Mouse (Mus musculus) MEL (cell line): Measurements from ENCODE around the gene Mgst3. TPM values are rescaled to one million over a fixed set of nuclear protein-coding genes. Genes with fewer than 3 reads are reported as not detected.

Experiments used
- DNase-seq: peaks from one replicate; pipeline ENCODE4 v3.0.0; 2011; ENCODE audit warnings: low read depth, low spot score
- H3K27ac ChIP-seq: 2 replicates; pipeline ENCODE4 v1.5.1; 2012; ENCODE audit warnings: low read depth, mild to moderate bottlenecking, control low read depth, low read length, moderate library complexity; ENCODE audit not compliant: control insufficient read depth
- H3K27me3 ChIP-seq, 2 experiments: fragments of 150-350 bp in 1 of 2; sonication (generic) in 1 of 2; 2 replicates each; pipeline ENCODE4 v1.6.1; 2012; ENCODE audit warnings: low read length in 2 of 2, mild to moderate bottlenecking in 2 of 2, improper control_type of control experiment in 1 of 2, moderate library complexity in 1 of 2; ENCODE audit not compliant: insufficient read depth in 2 of 2, control insufficient read depth in 1 of 2
- H3K36me3 ChIP-seq, 2 experiments: 2 replicates each; pipeline ENCODE4 v1.6.1; 2012 to 2014; ENCODE audit warnings: low read length in 2 of 2, improper control_type of control experiment in 1 of 2, inconsistent platforms in 1 of 2, mild to moderate bottlenecking in 1 of 2; ENCODE audit not compliant: insufficient read depth in 2 of 2, control insufficient read depth in 1 of 2
- H3K4me1 ChIP-seq, 2 experiments: fragments of 150-350 bp in 1 of 2; sonication (generic) in 1 of 2; 2 replicates each; pipeline ENCODE4 v1.6.1; 2012; ENCODE audit warnings: low read length in 2 of 2, improper control_type of control experiment in 1 of 2, mild to moderate bottlenecking in 1 of 2; ENCODE audit not compliant: insufficient read depth in 2 of 2, control insufficient read depth in 1 of 2
- H3K4me3 ChIP-seq, 2 experiments: fragments of 150-350 bp in 1 of 2; sonication (generic) in 1 of 2; 2 replicates each; pipeline ENCODE4 v1.5.1; 2012; ENCODE audit warnings: low read depth in 2 of 2, low read length in 2 of 2, mild to moderate bottlenecking in 2 of 2, moderate library complexity in 2 of 2, control low read depth in 1 of 2, improper control_type of control experiment in 1 of 2; ENCODE audit not compliant: control insufficient read depth in 1 of 2, insufficient read depth in 1 of 2
- H3K79me2 ChIP-seq: 2 replicates; pipeline ENCODE4 v1.6.1; 2012; ENCODE audit warnings: mild to moderate bottlenecking, low read length, moderate library complexity; ENCODE audit not compliant: control insufficient read depth, poor library complexity, insufficient read depth
- H3K9ac ChIP-seq: 2 replicates; pipeline ENCODE4 v1.6.1; 2012; ENCODE audit warnings: low read depth, mild to moderate bottlenecking, control low read depth, low read length, moderate library complexity; ENCODE audit not compliant: control insufficient read depth, poor library complexity, severe bottlenecking
- H3K9me3 ChIP-seq: fragments of 150-350 bp; sonication (generic); replicated peaks from 2 replicates; pipeline ENCODE4 v1.6.1; 2012; ENCODE audit warnings: mild to moderate bottlenecking, low read length, improper control_type of control experiment, moderate library complexity; ENCODE audit not compliant: insufficient read depth
- BHLHE40 ChIP-seq: IDR thresholded peaks from 2 replicates; pipeline ENCODE4 v1.6.1; 2012; ENCODE audit warnings: low read depth, mild to moderate bottlenecking, inconsistent platforms, low read length, improper control_type of control experiment, borderline replicate concordance
- CHD1 ChIP-seq: IDR thresholded peaks from 2 replicates; pipeline ENCODE4 v1.6.1; 2012; ENCODE audit warnings: low read depth, mild to moderate bottlenecking, inconsistent platforms, low read length, improper control_type of control experiment
- CHD2 ChIP-seq: IDR thresholded peaks from 2 replicates; pipeline ENCODE4 v1.6.1; 2011; ENCODE audit warnings: low read length, improper control_type of control experiment
- CTCF ChIP-seq, 3 experiments: IDR thresholded peaks in 2 of 3; conservative IDR thresholded peaks in 1 of 3; 2 replicates each; pipeline ENCODE4 v1.5.1; 2011 to 2012; ENCODE audit warnings: low read length in 3 of 3, low read depth in 2 of 3, mild to moderate bottlenecking in 2 of 3, improper control_type of control experiment in 1 of 3, inconsistent platforms in 1 of 3, mixed read lengths in 1 of 3, moderate library complexity in 1 of 3; ENCODE audit not compliant: control insufficient read depth in 1 of 3, insufficient read depth in 1 of 3, poor library complexity in 1 of 3, severe bottlenecking in 1 of 3
- E2F4 ChIP-seq: IDR thresholded peaks from 2 replicates; pipeline ENCODE4 v1.6.1; 2011; ENCODE audit warnings: low read depth, low read length, improper control_type of control experiment, borderline replicate concordance
- EP300 ChIP-seq, 2 experiments: IDR thresholded peaks; 2 replicates each; pipeline ENCODE4 v1.6.1; 2011; ENCODE audit warnings: improper control_type of control experiment in 2 of 2, low read length in 2 of 2, low read depth in 1 of 2, mild to moderate bottlenecking in 1 of 2
- GABPA ChIP-seq: IDR thresholded peaks from 2 replicates; pipeline ENCODE4 v1.6.1; 2012; ENCODE audit warnings: low read depth, mild to moderate bottlenecking, inconsistent platforms, low read length, improper control_type of control experiment, moderate library complexity
- GATA1 ChIP-seq: IDR thresholded peaks from 2 replicates; pipeline ENCODE4 v1.6.1; 2011; ENCODE audit warnings: low read depth, low read length, improper control_type of control experiment
- JUND ChIP-seq: IDR thresholded peaks from 2 replicates; pipeline ENCODE4 v1.6.1; 2011; ENCODE audit warnings: low read depth, mild to moderate bottlenecking, improper control_type of control experiment, low read length
- KAT2A ChIP-seq: conservative IDR thresholded peaks from 2 replicates; pipeline ENCODE4 v1.6.1; 2012; ENCODE audit warnings: low read depth, low read length, improper control_type of control experiment, inconsistent platforms
- MAFK ChIP-seq: IDR thresholded peaks from 2 replicates; pipeline ENCODE4 v1.6.1; 2011; ENCODE audit warnings: low read depth, mild to moderate bottlenecking, low read length, improper control_type of control experiment, borderline replicate concordance
- MAZ ChIP-seq: IDR thresholded peaks from 2 replicates; pipeline ENCODE4 v1.6.1; 2012; ENCODE audit warnings: low read depth, mild to moderate bottlenecking, inconsistent platforms, low read length, improper control_type of control experiment
- MEF2A ChIP-seq: IDR thresholded peaks from 2 replicates; pipeline ENCODE4 v1.6.1; 2014; ENCODE audit warnings: low read depth, mild to moderate bottlenecking, inconsistent platforms, low read length, improper control_type of control experiment; ENCODE audit not compliant: poor library complexity, insufficient replicate concordance, severe bottlenecking; ENCODE audit errors: extremely low read depth
- MXI1 ChIP-seq: IDR thresholded peaks from 2 replicates; pipeline ENCODE4 v1.6.1; 2011; ENCODE audit warnings: mild to moderate bottlenecking, low read depth, low read length, improper control_type of control experiment
- MYB ChIP-seq: IDR thresholded peaks from 2 replicates; pipeline ENCODE4 v1.6.1; 2011; ENCODE audit warnings: mild to moderate bottlenecking, low read depth, low read length, improper control_type of control experiment
- NELFE ChIP-seq: IDR thresholded peaks from 2 replicates; pipeline ENCODE4 v1.6.1; 2011; ENCODE audit warnings: low read depth, low read length, improper control_type of control experiment
- NRF1 ChIP-seq: IDR thresholded peaks from 2 replicates; pipeline ENCODE4 v1.6.1; 2014; ENCODE audit warnings: low read depth, mild to moderate bottlenecking, inconsistent platforms, low read length, improper control_type of control experiment, moderate library complexity; ENCODE audit not compliant: poor library complexity, insufficient read depth, severe bottlenecking
- POLR2A ChIP-seq, 2 experiments: IDR thresholded peaks; 2 replicates each; pipeline ENCODE4 v1.6.1; 2011 to 2012; ENCODE audit warnings: low read length in 2 of 2, mild to moderate bottlenecking in 2 of 2, control low read depth in 1 of 2, improper control_type of control experiment in 1 of 2, low read depth in 1 of 2, moderate library complexity in 1 of 2; ENCODE audit not compliant: control insufficient read depth in 1 of 2, insufficient read depth in 1 of 2, poor library complexity in 1 of 2
- POLR2AphosphoS2 ChIP-seq: IDR thresholded peaks from 2 replicates; pipeline ENCODE4 v1.6.1; 2011; ENCODE audit warnings: low read length, improper control_type of control experiment
- POLR2AphosphoS5 ChIP-seq: IDR thresholded peaks from 2 replicates; pipeline ENCODE4 v1.6.1; 2012; ENCODE audit warnings: low read depth, borderline replicate concordance, mild to moderate bottlenecking, inconsistent platforms, low read length, moderate library complexity, mixed read lengths
- RCOR1 ChIP-seq: IDR thresholded peaks from 2 replicates; pipeline ENCODE4 v1.6.1; 2012; ENCODE audit warnings: low read depth, mild to moderate bottlenecking, inconsistent platforms, low read length, improper control_type of control experiment
- SIN3A ChIP-seq: IDR thresholded peaks from 2 replicates; pipeline ENCODE4 v1.6.1; 2012; ENCODE audit warnings: low read length, improper control_type of control experiment, inconsistent platforms
- TAL1 ChIP-seq: IDR thresholded peaks from 2 replicates; pipeline ENCODE4 v1.6.1; 2012; ENCODE audit warnings: mild to moderate bottlenecking, inconsistent platforms, low read length, moderate library complexity, mixed read lengths
- TBP ChIP-seq: IDR thresholded peaks from 2 replicates; pipeline ENCODE4 v1.8.0; 2011; ENCODE audit warnings: low read depth, low read length, improper control_type of control experiment
- UBTF ChIP-seq: IDR thresholded peaks from 2 replicates; pipeline ENCODE4 v1.6.1; 2012; ENCODE audit warnings: low read depth, mild to moderate bottlenecking, inconsistent platforms, low read length, improper control_type of control experiment, moderate library complexity, borderline replicate concordance; ENCODE audit not compliant: insufficient read depth
- USF1 ChIP-seq: IDR thresholded peaks from 2 replicates; pipeline ENCODE4 v1.6.1; 2014; ENCODE audit warnings: low read depth, mild to moderate bottlenecking, inconsistent platforms, low read length, improper control_type of control experiment, moderate library complexity
- ZC3H11A ChIP-seq: IDR thresholded peaks from 2 replicates; pipeline ENCODE4 v1.6.1; 2012; ENCODE audit warnings: low read depth, mild to moderate bottlenecking, inconsistent platforms, low read length, improper control_type of control experiment
- ZKSCAN1 ChIP-seq: IDR thresholded peaks from 2 replicates; pipeline ENCODE4 v1.6.1; 2012; ENCODE audit warnings: low read depth, mild to moderate bottlenecking, inconsistent platforms, low read length, improper control_type of control experiment, moderate library complexity
- ZMIZ1 ChIP-seq: IDR thresholded peaks from 2 replicates; pipeline ENCODE4 v1.6.1; 2012; ENCODE audit warnings: low read depth, mild to moderate bottlenecking, inconsistent platforms, low read length, improper control_type of control experiment, moderate library complexity
- ZNF384 ChIP-seq: IDR thresholded peaks from 2 replicates; pipeline ENCODE4 v1.6.1; 2012; ENCODE audit warnings: low read depth, mild to moderate bottlenecking, inconsistent platforms, low read length, improper control_type of control experiment
- polyA plus RNA-seq, 2 experiments: library from polyadenylated mRNA; stranded (reverse) in 1 of 2; unstranded in 1 of 2; fragments of >175 nt in 1 of 2; fragments of >200 nt in 1 of 2; gene quantifications; 2 replicates each; pipeline versions ENCODE4 v1.2.1 to v1.2.4; 2012; ENCODE audit warnings: low replicate concordance in 2 of 2, low read depth in 1 of 2; ENCODE audit not compliant: insufficient read length in 2 of 2, insufficient read depth in 1 of 2, missing spikeins in 1 of 2
- total RNA-seq: library from RNA; depleted of rRNA; stranded (reverse); fragments of 300-350 nt; gene quantifications from 2 replicates; pipeline ENCODE4 v1.2.3, GENCODE M21; 2012

Mgst3 gene
- total and polyA plus RNA-seq, 3 experiments: 17.0 to 33.2 TPM; not detected in 1

GRCm38 (mm10) chr1:167425572-167425971 lies 31.9 kb upstream of the Mgst3 start:
- no peaks in the 10 kb centered on the region; a peak in 1 of 4 replicates for H3K27me3 ChIP-seq
- H3K79me2 ChIP-seq: no peaks in the 10 kb centered on the region
- H3K4me3 ChIP-seq: no peak overlapping the region
- no peak for DNase-seq
- H3K4me1 ChIP-seq: no peaks in the 10 kb centered on the region
- H3K27ac ChIP-seq: no peak overlapping the region
- H3K9ac ChIP-seq: no peak overlapping the region
- no peaks in the 10 kb centered on the region for H3K36me3 ChIP-seq
- H3K9me3 ChIP-seq: no peaks in the 10 kb centered on the region
- TF ChIP-seq POLR2AphosphoS5 (no peak), CHD1 (no peak), MAFK (no peak), CHD2 (no peak), SIN3A (no peak), MAZ (no peak), ZC3H11A (no peak), TBP (no peak), TAL1 (no peak), E2F4 (no peak), ZMIZ1 (no peak), RCOR1 (no peak), MEF2A (no peak), MYB (no peak), POLR2AphosphoS2 (no peak), BHLHE40 (no peak), MXI1 (no peak), POLR2A (IDR thresholded peaks at IDR 0.05; ENCODE audit: control insufficient read depth in 1 of 2, insufficient read depth in 1 of 2, low read depth in 1 of 2, low read length in 2 of 2, poor library complexity in 1 of 2) (no peak)

- no peaks in the 10 kb centered on the region for H3K9me3 ChIP-seq
- TF ChIP-seq NRF1 (no peak), RCOR1 (no peak), KAT2A (no peak), UBTF (no peak), USF1 (no peak), SIN3A (no peak), NELFE (no peak), CTCF (IDR thresholded peaks at IDR 0.05 in 2 of 3, conservative IDR thresholded peaks at IDR 0.05 in 1 of 3; ENCODE audit: control insufficient read depth in 1 of 3, insufficient read depth in 1 of 3, low read depth in 2 of 3, low read length in 3 of 3, poor library complexity in 1 of 3, severe bottlenecking in 1 of 3) (no peak), GABPA (no peak), POLR2AphosphoS2 (no peak), CHD1 (no peak), BHLHE40 (no peak), EP300 (IDR thresholded peaks at IDR 0.05; ENCODE audit: low read depth in 1 of 2, low read length in 2 of 2) (no peak), ZKSCAN1 (no peak), MXI1 (no peak), MEF2A (no peak), JUND (no peak), POLR2AphosphoS5 (no peak), ZNF384 (no peak), GATA1 (no peak)
- H3K36me3 ChIP-seq: no peaks in the 10 kb centered on the region
- H3K27me3 ChIP-seq: no peaks in the 10 kb centered on the region; a peak in 1 of 4 replicates
- no peak for DNase-seq
- H3K4me3 ChIP-seq: no peak overlapping the region
- H3K4me1 ChIP-seq: no peaks in the 10 kb centered on the region
- no peaks in the 10 kb centered on the region for H3K79me2 ChIP-seq
- no peak overlapping the region for H3K9ac ChIP-seq
- no peak overlapping the region for H3K27ac ChIP-seq
These were observed 29.0 kb upstream of the Mgst3 start for GRCm38 (mm10) chr1:167422501-167423240.
